Mouse (Mus musculus): ENCODE data around the gene Six6.

Six6 gene

GRCm38 (mm10) chr12:72939616-72940015 is at the start of gene Six6:
TSS of gene Six6 (plus strand) at chr12:72939892.
- no peak for ATAC-seq (ENCODE audit: insufficient number of reproducible peaks, low FRiP score, low TSS enrichment)

GRCm38 (mm10) chr12:72917159-72917993 is 22.3 kb upstream of the Six6 start:
- no peak for ATAC-seq (ENCODE audit: insufficient number of reproducible peaks, low FRiP score, low TSS enrichment)

GRCm38 (mm10) chr12:72936751-72937150 is 2.9 kb upstream of the Six6 start:
- no peak for ATAC-seq (ENCODE audit: insufficient number of reproducible peaks, low FRiP score, low TSS enrichment)

DNA sequence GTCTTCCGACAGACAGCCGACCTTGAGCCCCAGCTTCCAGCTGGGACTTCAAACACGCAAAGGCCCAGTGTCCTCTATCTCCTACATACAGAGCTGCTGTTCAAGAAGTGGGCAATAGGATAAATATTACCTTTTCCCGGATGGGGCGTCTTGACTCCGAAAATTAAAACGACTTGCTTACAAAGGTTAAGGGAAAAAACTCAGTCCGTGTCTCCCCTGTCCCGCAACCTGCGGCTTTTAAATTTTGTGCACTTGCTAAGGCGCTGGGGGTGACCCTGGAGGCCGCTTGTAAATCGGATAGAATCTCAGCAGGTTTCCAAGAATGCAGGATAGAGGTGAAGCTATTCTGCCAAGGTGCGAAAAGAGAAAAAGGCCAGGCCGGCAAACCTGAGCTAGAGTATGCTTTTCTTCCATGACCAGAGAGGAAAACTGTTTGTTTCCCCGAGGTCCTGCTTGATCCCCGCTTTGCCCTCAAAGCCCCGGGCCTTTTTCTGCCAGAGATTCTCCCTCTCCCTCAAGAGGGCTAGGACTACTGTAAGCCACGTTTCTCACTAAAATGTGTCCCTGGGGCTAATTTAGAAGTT is 2.1 kb upstream of the Six6 start:
- no peak for ATAC-seq (ENCODE audit: insufficient number of reproducible peaks, low FRiP score, low TSS enrichment)

DNA sequence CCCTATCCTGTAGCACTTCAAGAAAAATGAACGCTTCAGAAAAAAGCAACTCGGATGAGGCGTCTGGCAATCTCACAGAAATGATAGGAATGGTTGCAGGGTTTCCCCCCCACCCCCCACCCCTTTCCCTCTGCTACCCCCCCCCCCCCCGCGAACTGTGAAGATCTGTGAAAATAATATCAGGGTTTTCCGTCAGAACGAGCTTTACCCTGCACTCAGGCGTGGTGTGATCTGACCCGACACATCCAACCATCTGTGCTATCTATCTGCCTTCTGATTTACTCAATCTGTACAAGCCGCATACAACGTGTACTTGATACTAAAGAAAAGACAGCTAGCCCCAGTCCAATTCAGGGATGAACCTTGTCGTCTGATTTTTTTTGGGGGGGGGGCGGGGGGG is 1.5 kb upstream of the Six6 start:
- ATAC-seq (ENCODE audit: insufficient number of reproducible peaks, low FRiP score, low TSS enrichment): no peak

DNA sequence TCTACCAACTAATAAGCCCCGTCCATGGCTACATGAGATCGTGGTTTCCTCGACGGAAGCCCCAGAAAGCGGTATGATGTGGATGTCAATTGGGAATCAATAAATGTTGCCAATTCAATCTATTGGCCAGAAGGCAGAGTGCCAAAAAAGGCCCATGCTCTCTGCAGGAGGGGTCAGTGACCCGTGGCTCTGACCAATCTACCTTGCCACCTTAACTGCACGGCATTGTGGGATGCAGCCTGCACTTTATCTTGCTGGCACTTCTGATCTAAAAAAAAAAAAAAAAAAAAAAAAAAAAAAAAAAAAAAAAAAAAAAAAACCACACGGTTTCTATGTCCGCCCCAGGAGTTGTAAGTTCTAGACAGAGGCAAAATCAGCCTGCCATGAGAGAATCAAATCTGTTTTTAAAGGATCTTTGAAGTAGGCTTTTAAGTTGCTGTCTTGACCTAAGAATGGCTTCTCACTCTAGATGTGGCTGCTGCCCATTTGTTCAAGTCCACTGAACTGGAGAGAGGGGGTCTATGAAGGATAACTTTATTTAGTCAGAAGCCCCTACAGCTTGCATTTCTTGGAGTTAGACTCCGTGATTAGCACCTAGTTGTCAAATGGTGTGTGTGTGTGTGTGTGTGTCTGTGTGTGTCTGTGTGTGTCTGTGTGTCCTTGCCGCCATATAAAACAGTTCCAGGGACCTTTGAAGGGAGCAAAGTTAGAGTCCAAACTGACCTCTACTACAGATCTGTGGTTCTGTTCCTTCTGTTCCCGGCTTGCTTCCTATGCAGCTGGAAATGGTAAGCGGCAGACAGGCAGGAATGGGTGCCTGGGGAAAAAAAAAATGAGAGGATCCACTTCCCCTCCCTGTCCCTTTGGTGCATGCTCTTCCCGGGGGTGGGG is 847 bp upstream of the Six6 start:
- ATAC-seq (ENCODE audit: insufficient number of reproducible peaks, low FRiP score, low TSS enrichment): no peak

- no peak for ATAC-seq (ENCODE audit: insufficient number of reproducible peaks, low FRiP score, low TSS enrichment)
These were observed 554 bp downstream of the Six6 start, which contains the start of gene 4930447C04Rik for GRCm38 (mm10) chr12:72940071-72940821. TSS of gene 4930447C04Rik (minus strand) at chr12:72940774.

DNA sequence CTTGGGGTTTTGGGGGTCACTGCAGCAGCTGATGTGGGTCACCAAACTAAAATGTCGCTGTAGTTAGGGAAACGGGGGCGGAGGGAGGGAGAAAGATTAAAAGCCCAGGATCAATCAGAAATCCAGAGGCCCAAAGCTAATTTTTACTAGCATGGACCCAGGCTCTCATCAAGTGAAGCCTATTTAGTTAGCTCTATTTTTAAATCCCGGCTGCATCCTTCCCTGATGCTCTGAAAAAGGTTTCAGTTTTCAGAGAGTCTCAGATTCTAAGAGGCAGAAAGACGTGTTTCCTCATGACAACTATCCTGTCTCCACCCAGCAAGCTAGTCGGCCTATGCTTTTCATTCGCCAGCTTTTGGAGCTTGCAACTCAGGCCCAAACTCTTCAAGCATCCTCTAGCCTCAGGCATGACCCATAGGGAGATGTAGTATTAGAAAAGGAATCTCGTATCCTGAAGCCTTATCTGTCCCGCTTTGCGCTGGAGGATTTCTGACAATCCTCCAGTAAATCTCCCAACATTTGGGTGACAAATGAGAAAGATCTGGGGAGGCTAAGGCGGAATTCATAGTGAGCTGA is 1.2 kb downstream of the Six6 start:
- ATAC-seq (ENCODE audit: insufficient number of reproducible peaks, low FRiP score, low TSS enrichment): no peak

- ATAC-seq (ENCODE audit: insufficient number of reproducible peaks, low FRiP score, low TSS enrichment): no peak
These were observed 1.8 kb downstream of the Six6 start for GRCm38 (mm10) chr12:72941398-72942051.

- no peak for ATAC-seq (ENCODE audit: insufficient number of reproducible peaks, low FRiP score, low TSS enrichment)
These were observed 2.5 kb downstream of the Six6 start for GRCm38 (mm10) chr12:72942171-72942570.

GRCm38 (mm10) chr12:72943574-72944110 is 4.0 kb downstream of the Six6 start:
- no peak for ATAC-seq (ENCODE audit: insufficient number of reproducible peaks, low FRiP score, low TSS enrichment)

- ATAC-seq (ENCODE audit: insufficient number of reproducible peaks, low FRiP score, low TSS enrichment): no peak
These were observed 4.9 kb downstream of the Six6 start for GRCm38 (mm10) chr12:72944411-72945225.

DNA sequence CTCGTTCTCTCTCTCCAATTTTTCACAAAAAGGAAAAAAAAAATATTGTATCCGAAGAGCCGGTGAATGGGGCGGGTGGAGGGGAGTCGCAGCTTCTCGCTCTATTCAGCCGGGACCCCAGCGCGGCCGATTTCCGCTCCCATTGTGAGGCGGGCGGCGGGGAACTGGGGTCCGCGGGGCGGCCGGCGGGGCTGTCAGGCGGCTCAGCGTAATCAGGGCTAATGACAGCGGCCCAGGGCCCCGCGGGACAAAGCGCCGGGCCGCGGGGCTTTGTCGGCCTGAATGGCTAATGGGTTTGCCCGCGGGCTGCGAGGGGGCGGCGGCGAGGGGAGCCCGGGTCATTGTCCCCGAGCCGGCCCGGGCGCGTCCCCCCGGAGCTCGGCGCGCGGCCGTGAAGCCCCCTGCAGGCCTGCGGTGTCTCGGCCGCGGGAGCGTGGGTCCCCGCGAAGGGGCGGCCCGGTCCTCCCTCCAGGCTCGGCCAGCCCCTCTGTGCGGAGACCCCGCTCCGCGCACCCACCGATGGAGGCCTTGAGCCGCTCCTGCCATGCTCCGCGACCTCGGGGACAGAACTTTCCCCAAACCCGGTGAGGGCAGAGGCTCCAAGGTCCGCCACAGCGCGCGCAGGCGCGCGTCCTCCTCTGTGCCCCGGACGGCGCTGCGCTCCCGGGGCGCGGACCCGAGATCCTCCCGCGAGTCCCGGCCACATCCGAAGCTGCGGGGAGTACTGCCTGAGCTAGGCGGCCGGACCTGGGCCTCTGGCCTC is 5.8 kb downstream of the Six6 start:
- ATAC-seq (ENCODE audit: insufficient number of reproducible peaks, low FRiP score, low TSS enrichment): no peak; the same call in 1 of the 2 replicates

GRCm38 (mm10) chr12:72946064-72946395 is 6.3 kb downstream of the Six6 start:
- ATAC-seq (ENCODE audit: insufficient number of reproducible peaks, low FRiP score, low TSS enrichment): no peak

DNA sequence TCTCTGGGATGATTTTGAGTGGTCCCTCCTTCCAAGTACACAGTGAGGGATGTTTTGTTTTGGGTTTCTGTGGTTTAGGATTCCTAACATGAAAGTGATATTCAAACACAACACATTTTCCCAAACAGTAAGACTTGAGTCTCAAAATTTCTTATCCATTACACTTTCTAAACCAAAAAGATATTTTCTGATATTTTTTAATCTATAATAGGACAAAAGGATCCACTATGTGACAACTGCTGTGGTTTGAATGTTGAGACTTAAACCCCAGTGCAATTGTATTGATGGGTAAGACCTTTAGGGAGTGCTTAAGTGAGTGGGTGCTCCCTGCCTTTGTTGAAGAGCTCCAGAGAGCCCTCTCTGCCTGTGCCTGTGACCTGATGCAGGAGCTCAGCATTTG is 7.1 kb downstream of the Six6 start:
- ATAC-seq (ENCODE audit: insufficient number of reproducible peaks, low FRiP score, low TSS enrichment): no peak

DNA sequence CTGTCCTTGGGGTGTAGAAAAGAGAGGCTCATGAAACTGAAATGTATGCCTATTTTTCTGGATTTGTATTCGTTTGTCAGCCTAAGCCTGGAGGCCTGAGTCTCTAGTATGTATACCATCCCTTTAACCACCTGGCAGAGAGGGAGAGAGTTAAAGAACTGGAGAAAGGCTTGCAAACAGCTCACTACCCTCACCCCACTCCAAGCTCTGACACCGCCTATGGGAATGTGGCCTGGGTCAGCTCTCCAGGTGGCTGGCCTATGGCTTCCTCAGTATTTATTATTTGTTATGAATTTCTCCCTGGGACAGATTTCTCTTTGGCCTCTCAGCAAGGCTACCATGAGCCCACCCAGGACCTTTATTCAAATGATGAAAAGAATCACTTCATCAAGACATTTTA is 7.6 kb downstream of the Six6 start:
- no peak for ATAC-seq (ENCODE audit: insufficient number of reproducible peaks, low FRiP score, low TSS enrichment)

DNA sequence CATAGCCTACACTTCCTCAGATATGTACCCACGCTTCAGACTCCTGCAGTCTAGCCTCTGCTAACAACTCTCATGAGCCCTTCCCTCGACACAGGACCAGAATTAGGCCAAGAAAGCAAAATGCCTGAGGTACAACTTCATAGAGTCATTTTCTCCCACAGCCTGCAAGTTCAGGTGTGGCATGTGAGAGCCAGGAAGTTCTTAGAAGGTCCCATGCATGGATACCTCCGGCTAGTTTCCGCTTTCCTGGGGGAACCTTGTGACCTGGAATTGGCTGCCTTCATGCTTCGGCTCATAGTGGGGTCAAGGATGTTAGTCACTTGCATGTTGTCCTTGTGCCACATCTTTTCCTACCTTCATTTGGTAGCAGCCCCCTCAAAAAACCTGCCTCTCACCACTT is 13.4 kb downstream of the Six6 start:
- no peak for ATAC-seq (ENCODE audit: insufficient number of reproducible peaks, low FRiP score, low TSS enrichment)

- ATAC-seq (ENCODE audit: insufficient number of reproducible peaks, low FRiP score, low TSS enrichment): no peak
These were observed 14.2 kb downstream of the Six6 start for GRCm38 (mm10) chr12:72953858-72954257.

Data from cerebellum, adult (tissue).